Mouse (Mus musculus) midbrain, embryonic 15.5 days (tissue): ENCODE measurements around the gene Tcl1b1. TPM values are rescaled to one million over a fixed set of nuclear protein-coding genes. Genes with fewer than 3 reads are reported as not detected.
"Not testable (repeated sequence)": the region's sequence is repeated elsewhere in the genome, so short reads cannot be mapped to it uniquely, and the experiment has no call there.

Experiments
- ATAC-seq: fragments of 200-750 bp; cut with Nextera tagmentation; replicated peaks from 2 replicates; pipeline ENCODE4 v1.8.0; 2017; ENCODE audit warnings: moderate TSS enrichment
- H3K27ac ChIP-seq: fragments of 300-500 bp; sonication (generic); 2 replicates; pipeline ENCODE4 v1.5.1; 2015; ENCODE audit warnings: mild to moderate bottlenecking, inconsistent platforms
- H3K27me3 ChIP-seq: fragments of 300-500 bp; sonication (generic); replicated peaks from 2 replicates; pipeline ENCODE4 v1.6.1; 2015; ENCODE audit warnings: inconsistent platforms
- H3K36me3 ChIP-seq: fragments of 300-500 bp; sonication (generic); replicated peaks from 2 replicates; pipeline ENCODE4 v1.6.1; 2015; ENCODE audit warnings: inconsistent platforms
- H3K4me1 ChIP-seq: fragments of 300-500 bp; sonication (generic); 2 replicates; pipeline ENCODE4 v1.6.1; 2015; ENCODE audit warnings: inconsistent platforms
- H3K4me2 ChIP-seq: fragments of 300-500 bp; sonication (generic); 2 replicates; pipeline ENCODE4 v1.6.1; 2015; ENCODE audit warnings: inconsistent platforms, mild to moderate bottlenecking, moderate library complexity
- H3K4me3 ChIP-seq: fragments of 300-500 bp; sonication (generic); 2 replicates; pipeline ENCODE4 v1.5.1; 2015; ENCODE audit warnings: mild to moderate bottlenecking, inconsistent platforms
- H3K9ac ChIP-seq: fragments of 300-500 bp; sonication (generic); 2 replicates; pipeline ENCODE4 v1.6.1; 2015; ENCODE audit warnings: mild to moderate bottlenecking, inconsistent platforms
- H3K9me3 ChIP-seq: fragments of 300-500 bp; sonication (generic); 2 replicates; pipeline ENCODE4 v1.6.1; 2016; ENCODE audit warnings: inconsistent platforms
- WGBS: fragments of 180-500 bp; shearing (Covaris S2); methylation state at CpG from one replicate; pipeline ENCODE4 v1.1.7; 2015; ENCODE audit warnings: mixed read lengths; 5-methylcytosine and 5-hydroxymethylcytosine counted together
- polyA plus RNA-seq: library from polyadenylated mRNA; unstranded; fragments of >200 nt; fragmentation: Nextera tagmentation; extraction: Ambion mirVana; gene quantifications from 2 replicates; pipeline ENCODE4 v1.2.1, GENCODE M21; 2015

The Tcl1b1 gene
- polyA plus RNA-seq: not detected in 2 replicates

DNA sequence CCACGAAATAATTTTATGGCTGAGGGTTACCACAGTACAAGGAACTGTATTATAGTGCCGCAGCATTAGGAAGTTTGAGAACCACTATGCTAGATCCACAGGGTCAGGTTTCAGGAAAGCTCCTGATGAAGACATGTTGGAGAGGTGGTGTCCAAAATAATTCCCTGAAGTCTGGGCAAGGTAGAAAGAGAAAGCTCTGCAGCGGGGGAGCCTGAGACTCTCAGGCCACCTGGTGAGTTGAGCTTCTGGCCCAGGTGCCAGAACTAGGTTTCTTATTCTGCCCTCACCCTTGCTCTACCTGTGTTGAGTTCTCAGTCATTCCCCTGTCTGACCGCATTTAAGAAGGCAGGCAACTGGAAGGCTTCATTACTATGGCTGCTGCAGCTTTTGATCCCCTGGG, at the start of gene Tcl1b1:
Gene Tcl1b1, plus strand, starts transcription at position 301 of the 400 bp plus-strand sequence.
- H3K4me2 ChIP-seq: no peak within 1 kb of the TSS
- no peaks in the 10 kb centered on the region for H3K36me3 ChIP-seq
- no peak within 1 kb of the TSS for H3K9ac ChIP-seq
- no peak for ATAC-seq
- H3K4me3 ChIP-seq: no peak within 1 kb of the TSS
- no peaks in the 10 kb centered on the region for H3K9me3 ChIP-seq
- H3K27ac ChIP-seq: no peak within 1 kb of the TSS
- no peaks in the 10 kb centered on the region for H3K4me1 ChIP-seq
- 83% methylated on average over 4 of the region's 4 CpGs for WGBS
- no peaks in the 10 kb centered on the region for H3K27me3 ChIP-seq

DNA sequence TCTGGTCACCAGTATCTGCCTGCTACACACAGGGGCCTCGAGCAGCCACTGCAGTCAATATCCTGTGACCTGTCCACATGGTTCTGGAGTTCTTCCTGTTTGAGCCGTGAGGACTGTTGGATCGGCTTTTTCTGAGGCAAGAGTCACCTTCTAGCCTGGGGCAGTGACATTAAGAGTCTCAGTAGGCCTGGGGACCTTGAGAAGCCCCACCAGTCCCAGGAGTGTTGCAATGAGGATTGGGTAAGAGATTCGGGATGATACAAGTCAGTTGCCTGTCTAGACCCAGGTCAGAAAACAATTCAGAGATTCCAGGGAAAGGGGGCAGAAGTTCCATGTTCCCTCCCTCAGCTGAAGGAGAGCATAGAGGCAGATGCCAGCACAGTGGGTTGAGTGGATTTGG, 49.7 kb upstream of the Tcl1b1 start:
- Histone ChIP-seq H3K27me3 (no peaks in the 10 kb centered on the region), H3K36me3 (no peaks in the 10 kb centered on the region), H3K9ac (no peak overlapping the region), H3K27ac (no peak overlapping the region), H3K9me3 (no peaks in the 10 kb centered on the region), H3K4me2 (no peak overlapping the region), H3K4me1 (peaks cover 6% of the 10 kb centered on the region), H3K4me3 (no peak overlapping the region)
- ATAC-seq: no peak
- WGBS: 71% methylated on average over 4 of the region's 4 CpGs

DNA sequence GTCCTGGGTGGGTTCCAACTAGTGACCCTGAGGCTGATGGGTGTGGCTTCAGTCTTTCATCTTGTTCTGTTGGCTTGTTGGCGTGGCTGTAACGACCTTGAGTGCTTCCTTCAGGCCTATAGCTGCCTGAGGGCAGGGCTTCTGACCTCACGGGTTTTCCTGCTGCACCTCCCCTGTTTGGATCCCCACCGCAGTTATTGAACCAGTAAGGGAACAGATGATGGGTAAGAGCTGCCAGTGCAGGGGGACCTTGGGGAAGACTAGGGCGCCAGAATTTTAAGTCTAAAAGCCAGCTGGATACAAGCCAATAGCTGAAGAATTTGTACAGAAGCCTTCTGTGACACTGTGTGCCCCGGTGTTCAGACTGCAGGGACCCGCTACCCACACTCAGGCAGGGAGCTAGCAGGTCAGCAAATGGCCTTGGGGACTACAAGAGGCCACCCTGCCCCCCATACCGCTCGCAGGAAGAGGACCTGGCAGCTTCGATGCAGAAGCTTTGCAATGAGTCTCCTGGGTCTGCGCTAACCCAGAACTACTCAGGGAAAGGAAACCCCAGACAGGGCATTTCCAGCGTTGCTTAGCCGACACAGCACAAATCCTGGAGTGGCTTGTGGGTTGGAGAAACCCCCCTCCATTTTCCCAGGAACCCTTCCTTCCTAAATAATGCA, 47.0 kb upstream of the Tcl1b1 start:
- Histone ChIP-seq H3K4me1 (peaks cover 6% of the 10 kb centered on the region), H3K9ac (no peak overlapping the region), H3K4me2 (peak overlapping the region; percentile 15; the same call in 1 of the 2 replicates), H3K27ac (peak overlapping the region; percentile 44; the same call in 1 of the 2 replicates), H3K27me3 (no peaks in the 10 kb centered on the region), H3K4me3 (no peak overlapping the region), H3K9me3 (no peaks in the 10 kb centered on the region), H3K36me3 (no peaks in the 10 kb centered on the region)
- 43% methylated on average over 13 of the region's 13 CpGs for WGBS
- no peak; the same call in 1 of the 2 replicates for ATAC-seq

DNA sequence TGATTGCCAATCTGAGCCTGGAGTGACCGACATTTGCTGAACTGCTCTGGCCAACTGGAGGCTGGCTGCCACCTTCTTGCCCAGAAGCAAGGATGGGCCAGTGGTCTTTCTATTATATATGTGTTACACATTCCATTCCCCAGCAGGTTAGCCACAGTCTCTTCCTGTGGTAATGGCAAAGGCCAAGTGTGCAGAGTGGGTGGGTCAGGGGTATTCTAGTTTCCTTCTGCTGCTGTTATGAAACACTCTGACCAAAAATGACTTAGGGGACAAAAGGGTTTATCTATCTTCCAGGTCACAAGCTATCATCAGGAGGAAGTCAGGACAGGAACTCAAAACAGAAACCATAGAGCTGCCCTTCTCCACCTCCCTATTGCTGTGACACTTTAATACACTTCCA, 42.8 kb upstream of the Tcl1b1 start:
- Histone ChIP-seq H3K4me2 (no peak overlapping the region), H3K27me3 (no peaks in the 10 kb centered on the region), H3K9ac (no peak overlapping the region), H3K4me3 (no peak overlapping the region), H3K36me3 (no peaks in the 10 kb centered on the region), H3K4me1 (peaks cover 6% of the 10 kb centered on the region), H3K9me3 (no peaks in the 10 kb centered on the region), H3K27ac (no peak overlapping the region)
- WGBS: 96% methylated on average over 1 of the region's 1 CpGs
- no peak for ATAC-seq

DNA sequence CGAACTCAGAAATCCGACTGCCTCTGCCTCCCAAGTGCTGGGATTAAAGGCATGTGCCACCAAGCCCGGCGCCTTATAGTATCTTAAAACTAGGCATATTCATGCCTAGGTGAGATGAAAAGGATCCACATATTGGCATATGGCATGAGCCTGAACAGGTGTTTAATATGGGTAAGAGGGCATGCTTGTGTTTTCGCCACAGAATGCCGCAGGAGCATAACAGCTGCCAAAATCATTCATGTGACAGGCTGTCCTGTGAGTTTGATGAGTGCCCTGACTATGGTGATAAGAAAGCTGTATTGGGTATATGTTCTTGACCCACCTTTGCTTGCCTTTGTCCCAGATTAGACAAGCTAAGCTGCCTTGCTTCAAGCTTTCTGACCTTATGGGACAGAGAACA, 34.1 kb upstream of the Tcl1b1 start:
- 83% methylated on average over 6 of the region's 6 CpGs for WGBS
- ATAC-seq: no peak
- H3K9ac ChIP-seq: no peak overlapping the region

DNA sequence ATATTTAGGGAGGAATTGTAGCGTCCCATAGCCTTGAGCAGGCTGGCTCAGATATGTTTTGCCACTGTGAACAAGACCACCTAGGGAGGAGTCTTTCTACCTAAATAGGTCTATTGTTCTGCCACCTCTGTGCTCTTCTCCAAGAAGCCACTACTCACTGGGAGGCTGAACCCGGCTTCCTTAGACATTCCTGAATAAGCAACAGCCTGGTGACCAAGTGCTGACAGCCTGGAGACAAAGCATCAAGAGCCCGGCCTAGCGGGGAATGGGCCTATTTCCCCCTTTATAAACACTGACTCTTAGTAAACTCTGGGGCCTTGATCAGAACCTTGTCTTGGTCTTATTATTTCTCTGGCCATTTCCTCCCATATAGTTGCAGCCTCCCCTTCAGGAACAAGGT, 33.0 kb upstream of the Tcl1b1 start:
- no peak for ATAC-seq
- 41% methylated on average over 4 of the region's 4 CpGs for WGBS
- H3K4me1 ChIP-seq: no peaks in the 10 kb centered on the region
- no peaks in the 10 kb centered on the region for H3K36me3 ChIP-seq
- H3K9ac ChIP-seq: no peak overlapping the region
- no peak overlapping the region for H3K4me2 ChIP-seq
- no peak overlapping the region for H3K27ac ChIP-seq
- H3K27me3 ChIP-seq: no peaks in the 10 kb centered on the region
- no peaks in the 10 kb centered on the region for H3K9me3 ChIP-seq
- H3K4me3 ChIP-seq: no peak overlapping the region

More for the DNA sequence above, 34.1 kb upstream of the Tcl1b1 start:
- no peaks in the 10 kb centered on the region for H3K4me1 ChIP-seq
- H3K36me3 ChIP-seq: no peaks in the 10 kb centered on the region
- H3K9me3 ChIP-seq: no peaks in the 10 kb centered on the region
- no peak overlapping the region for H3K27ac ChIP-seq
- no peak overlapping the region for H3K4me3 ChIP-seq
- H3K27me3 ChIP-seq: no peaks in the 10 kb centered on the region
- no peak overlapping the region for H3K4me2 ChIP-seq

DNA sequence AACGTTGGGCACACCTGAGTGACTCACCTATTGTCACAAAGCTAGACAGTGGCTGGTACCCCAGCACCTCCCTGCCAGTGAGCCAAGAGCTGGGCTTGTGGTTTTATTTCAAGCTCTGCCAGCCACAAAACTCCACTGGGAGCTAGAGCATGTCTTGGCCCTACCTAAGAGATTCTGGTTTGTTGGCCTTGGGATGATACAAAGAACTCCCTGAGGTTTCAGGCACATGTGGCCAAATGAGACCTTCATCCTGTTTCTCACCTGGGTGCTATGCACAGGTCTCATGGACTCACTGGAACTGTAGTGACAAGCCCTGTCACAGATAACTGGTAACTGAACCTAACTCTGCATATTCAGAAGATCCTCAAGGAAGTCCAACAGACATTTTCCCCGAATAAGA, 31.9 kb upstream of the Tcl1b1 start:
- Histone ChIP-seq H3K9ac (no peak overlapping the region), H3K36me3 (no peaks in the 10 kb centered on the region), H3K9me3 (no peaks in the 10 kb centered on the region), H3K4me2 (no peak overlapping the region), H3K27me3 (no peaks in the 10 kb centered on the region), H3K27ac (no peak overlapping the region), H3K4me3 (no peak overlapping the region), H3K4me1 (no peaks in the 10 kb centered on the region)
- 90% methylated on average over 2 of the region's 2 CpGs for WGBS
- no peak for ATAC-seq

DNA sequence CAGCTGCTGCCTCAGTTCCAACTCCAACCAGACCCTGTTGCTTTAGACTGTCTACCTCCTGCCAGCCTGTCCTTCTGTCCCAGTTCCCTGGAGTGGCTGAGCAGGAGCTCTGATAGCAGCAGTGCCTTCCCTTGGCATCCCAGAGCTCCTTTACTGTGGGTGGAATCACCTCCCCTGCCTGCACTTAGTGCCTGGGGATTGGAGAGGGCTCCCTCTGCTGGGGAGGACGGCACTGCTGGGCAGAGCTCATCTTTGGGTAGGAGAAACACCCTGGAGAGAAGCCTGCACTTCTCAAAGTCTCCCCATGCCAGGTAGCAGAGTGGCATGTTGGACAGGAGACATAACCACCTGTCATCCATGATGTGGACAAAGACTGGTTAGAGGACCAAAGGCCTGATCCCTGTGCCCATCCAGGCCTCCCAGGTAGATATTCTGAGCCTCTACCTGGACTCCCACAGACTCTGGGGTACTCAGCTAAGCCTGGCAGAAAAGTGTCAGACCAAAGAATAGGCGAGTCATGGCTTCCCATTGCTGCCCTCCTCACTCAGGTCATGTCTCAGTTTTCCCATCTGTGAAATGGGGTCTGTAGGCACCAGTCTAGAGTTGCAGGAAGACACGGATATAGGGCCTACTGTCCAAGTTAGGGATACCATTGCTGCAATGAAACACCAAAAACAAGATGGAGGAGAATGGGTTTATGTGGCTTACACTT, 29.8 kb upstream of the Tcl1b1 start:
- H3K9ac ChIP-seq, H3K27me3 ChIP-seq, ATAC-seq, H3K4me1 ChIP-seq, H3K4me2 ChIP-seq, H3K4me3 ChIP-seq, H3K9me3 ChIP-seq, H3K27ac ChIP-seq, H3K36me3 ChIP-seq: not testable (repeated sequence)
- 65% methylated on average over 3 of the region's 3 CpGs for WGBS

DNA sequence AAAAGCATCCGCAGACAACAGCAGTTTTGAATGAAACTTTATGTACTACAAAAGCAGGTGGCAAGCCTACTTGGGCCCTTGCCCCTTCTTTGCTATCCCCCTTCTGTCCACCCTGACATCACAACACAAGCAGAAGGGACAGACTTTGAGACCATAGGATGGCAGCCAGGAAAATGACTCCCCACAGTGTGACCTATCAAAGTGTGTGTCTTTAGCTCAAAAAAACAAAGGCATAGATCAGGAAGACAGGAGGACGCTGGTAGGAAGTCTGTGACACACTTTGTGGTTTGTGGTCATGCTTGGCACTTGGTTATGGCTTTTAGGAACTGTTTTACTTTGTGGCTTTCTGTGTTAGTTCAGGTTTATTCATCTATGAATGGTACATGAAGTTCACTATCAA, 25.3 kb upstream of the Tcl1b1 start:
- not testable (repeated sequence) for H3K4me3 ChIP-seq, H3K27me3 ChIP-seq, H3K9ac ChIP-seq, H3K4me2 ChIP-seq, H3K9me3 ChIP-seq, H3K36me3 ChIP-seq, H3K27ac ChIP-seq, H3K4me1 ChIP-seq, ATAC-seq
- 75% methylated on average over 2 of the region's 2 CpGs for WGBS

DNA sequence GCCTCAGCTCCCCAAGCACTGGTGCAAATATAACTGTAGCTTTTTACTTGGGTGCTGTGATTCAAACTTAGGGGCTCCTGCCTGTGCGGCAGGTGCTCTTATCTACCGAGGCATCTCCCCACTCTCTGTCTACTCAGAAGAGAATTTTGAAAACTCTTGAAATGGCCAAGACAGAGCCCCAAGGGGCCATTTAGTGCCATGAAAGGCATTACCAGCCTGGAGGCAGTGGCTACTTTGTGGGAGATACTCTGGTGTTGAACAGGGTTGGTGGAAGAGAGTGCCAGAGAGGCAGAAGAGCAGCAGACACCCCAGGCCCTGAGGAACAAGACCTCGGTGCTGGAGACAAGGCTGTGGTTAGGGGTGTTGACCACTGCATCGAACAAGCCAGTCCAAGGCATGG, 24.7 kb upstream of the Tcl1b1 start:
- ATAC-seq, H3K36me3 ChIP-seq, H3K9ac ChIP-seq, H3K4me3 ChIP-seq, H3K27ac ChIP-seq, H3K4me1 ChIP-seq, H3K4me2 ChIP-seq, H3K9me3 ChIP-seq, H3K27me3 ChIP-seq: not testable (repeated sequence)
- WGBS: 92% methylated on average over 4 of the region's 4 CpGs

DNA sequence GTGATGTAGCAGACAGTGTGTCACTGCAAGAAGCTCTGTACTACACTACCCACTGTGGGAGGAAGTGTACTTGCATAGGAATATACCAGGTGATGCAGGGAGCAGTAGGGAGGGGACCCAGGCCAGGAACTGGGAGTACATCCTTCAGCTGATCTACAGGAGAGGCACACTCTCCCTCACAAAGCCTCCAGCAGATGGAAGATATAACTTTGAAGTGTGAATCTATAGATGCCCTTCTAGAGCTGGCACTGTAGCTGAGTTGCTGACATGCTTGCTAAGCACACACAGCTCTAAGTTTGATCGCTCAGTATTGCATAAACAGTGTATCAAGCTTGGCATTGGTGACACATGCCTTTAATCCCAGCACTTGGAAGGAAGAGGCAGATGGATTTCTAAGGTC, 21.8 kb upstream of the Tcl1b1 start:
- not testable (repeated sequence) for H3K27me3 ChIP-seq, H3K36me3 ChIP-seq, H3K4me2 ChIP-seq, H3K27ac ChIP-seq, H3K9me3 ChIP-seq, H3K4me3 ChIP-seq, H3K9ac ChIP-seq, ATAC-seq, H3K4me1 ChIP-seq
- 87% methylated on average over 1 of the region's 1 CpGs for WGBS

DNA sequence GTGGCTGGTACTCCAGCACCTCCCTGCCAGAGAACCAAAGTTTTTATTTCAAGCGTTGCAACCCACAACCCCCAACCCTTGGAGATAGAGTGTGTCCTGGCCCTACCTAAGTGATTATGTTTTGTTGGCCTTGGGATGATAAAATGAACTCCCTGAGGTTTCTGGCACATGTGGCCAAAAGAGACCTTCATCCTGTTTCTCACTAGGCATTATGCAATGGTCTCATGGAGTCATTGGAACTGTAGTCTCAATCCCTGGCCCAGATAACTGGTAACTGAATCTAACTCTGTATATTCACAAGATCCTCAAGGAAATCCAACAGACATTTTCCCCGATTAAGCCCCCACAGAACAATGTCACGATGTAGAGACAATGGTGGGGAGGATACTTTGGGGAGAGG, 16.4 kb upstream of the Tcl1b1 start:
- Histone ChIP-seq H3K4me2 (no peak overlapping the region), H3K27me3 (no peaks in the 10 kb centered on the region), H3K4me3 (no peak overlapping the region), H3K4me1 (no peaks in the 10 kb centered on the region), H3K36me3 (no peaks in the 10 kb centered on the region), H3K27ac (no peak overlapping the region), H3K9me3 (no peaks in the 10 kb centered on the region), H3K9ac (no peak overlapping the region)
- ATAC-seq: no peak
- WGBS: 92% methylated on average over 3 of the region's 3 CpGs

DNA sequence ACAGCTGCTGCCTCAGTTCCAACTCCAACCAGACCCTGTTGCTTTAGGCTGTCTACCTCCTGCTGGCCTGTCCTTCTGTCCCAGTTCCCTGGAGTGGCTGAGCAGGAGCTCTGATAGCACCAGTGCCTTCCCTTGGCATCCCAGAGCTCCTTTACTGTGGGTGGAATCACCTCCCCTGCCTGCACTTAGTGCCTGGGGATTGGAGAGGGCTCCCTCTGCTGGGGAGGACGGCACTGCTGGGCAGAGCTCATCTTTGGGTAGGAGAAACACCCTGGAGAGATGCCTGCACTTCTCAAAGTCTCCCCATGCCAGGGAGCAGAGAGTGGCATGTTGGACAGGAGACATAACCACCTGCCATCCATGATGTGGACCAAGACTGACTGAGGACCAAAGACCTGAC, 14.6 kb upstream of the Tcl1b1 start:
- not testable (repeated sequence) for H3K4me3 ChIP-seq, H3K9ac ChIP-seq, H3K27me3 ChIP-seq, H3K4me1 ChIP-seq, H3K9me3 ChIP-seq, H3K27ac ChIP-seq, H3K36me3 ChIP-seq, H3K4me2 ChIP-seq, ATAC-seq
- WGBS: 53% methylated on average over 1 of the region's 1 CpGs
